Mouse (Mus musculus) small intestine, adult 2 months (tissue): ENCODE measurements at regions not wholly inside any gene's neighbourhood (a gene's known extent, or its start where the extent isn't known, plus 50 kb on each side); places are given as distances from the start of the nearest gene placed in this dataset.

Experiments
- CTCF ChIP-seq: fragments of 200-500 bp; IDR thresholded peaks from 2 replicates; pipeline ENCODE4 v1.5.1; 2012; ENCODE audit warnings: low read depth, mild to moderate bottlenecking, control low read depth, inconsistent platforms, low read length, moderate library complexity, mixed read lengths; ENCODE audit not compliant: insufficient replicate concordance, insufficient read length; ENCODE audit errors: extremely low read depth
- POLR2A ChIP-seq: fragments of 200-500 bp; IDR thresholded peaks from 2 replicates; pipeline ENCODE4 v1.6.1; 2012; ENCODE audit warnings: low read depth, mild to moderate bottlenecking, control low read depth, inconsistent platforms, low read length, moderate library complexity

- no peak for TF ChIP-seq POLR2A
- no peak for TF ChIP-seq CTCF
These were observed 293.5 kb upstream of the Gm12728 start for GRCm38 (mm10) chr4:105496176-105496575.
